Mouse (Mus musculus): Measurements from ENCODE around the gene Gpr162. TPM values are rescaled to one million over a fixed set of nuclear protein-coding genes. Genes with fewer than 3 reads are reported as not detected.

The Gpr162 gene
- 2.4 and 3.2 TPM in 2 replicates for polyA plus RNA-seq (2011; ENCODE audit: insufficient read depth, insufficient read length, low read depth, missing spikeins)

GRCm38 (mm10) chr6:124863658-124864298, at the start of gene Gpr162:
Gene Gpr162 (minus strand): TSS chr6:124863983.
- Histone ChIP-seq H3K9ac (ENCODE audit: low read depth, poor library complexity, severe bottlenecking) (peak within 1 kb of the TSS; percentile 78), H3K4me1 (ENCODE audit: control insufficient read depth, insufficient read depth, low read length) (peaks cover 13% of the 10 kb centered on the region), H3K4me3 (ENCODE audit: low read depth, low read length) (peak within 1 kb of the TSS; percentile 57), H3K27me3 (ENCODE audit: control insufficient read depth, insufficient read depth, low read length, poor library complexity, severe bottlenecking) (no peaks in the 10 kb centered on the region), H3K27ac (ENCODE audit: insufficient read depth, low read length) (no peak within 1 kb of the TSS), H3K9me3 (replicated peaks; ENCODE audit: control insufficient read depth, insufficient read depth, low read length, poor library complexity, severe bottlenecking) (no peaks in the 10 kb centered on the region), H3K36me3 (ENCODE audit: control insufficient read depth, insufficient read depth, low read length, poor library complexity, severe bottlenecking) (no peaks in the 10 kb centered on the region)
- TF ChIP-seq POLR2A (IDR thresholded peaks at IDR 0.05; ENCODE audit: insufficient read depth, low read length) = no peak
- TF ChIP-seq CTCF (IDR thresholded peaks at IDR 0.05; ENCODE audit: low read depth, low read length) = no peak

GRCm38 (mm10) chr6:124913214-124913613, 49.4 kb upstream of the Gpr162 start:
- Histone ChIP-seq H3K4me1 (ENCODE audit: control insufficient read depth, insufficient read depth, low read length) (peaks cover 5% of the 10 kb centered on the region), H3K27me3 (ENCODE audit: control insufficient read depth, insufficient read depth, low read length, poor library complexity, severe bottlenecking) (no peaks in the 10 kb centered on the region), H3K36me3 (ENCODE audit: control insufficient read depth, insufficient read depth, low read length, poor library complexity, severe bottlenecking) (0 out of 2 replicates have a peak, but pooled peaks cover 6% of the 10 kb centered on the region), H3K4me3 (ENCODE audit: low read depth, low read length) (no peak overlapping the region), H3K27ac (ENCODE audit: insufficient read depth, low read length) (no peak overlapping the region), H3K9ac (ENCODE audit: low read depth, poor library complexity, severe bottlenecking) (no peak overlapping the region), H3K9me3 (replicated peaks; ENCODE audit: control insufficient read depth, insufficient read depth, low read length, poor library complexity, severe bottlenecking) (no peaks in the 10 kb centered on the region)
- TF ChIP-seq EP300 (IDR thresholded peaks at IDR 0.05; ENCODE audit: insufficient read depth, low read depth, low read length) (no peak), CTCF (IDR thresholded peaks at IDR 0.05; ENCODE audit: low read depth, low read length) (no peak), POLR2A (IDR thresholded peaks at IDR 0.05; ENCODE audit: insufficient read depth, low read length) (no peak)

- H3K4me3 ChIP-seq (ENCODE audit: low read depth, low read length) = no peak within 1 kb of the TSS
- peak within 1 kb of the TSS; percentile 10; the same call in 1 of the 2 replicates for H3K9ac ChIP-seq (ENCODE audit: low read depth, poor library complexity, severe bottlenecking)
- no peaks in the 10 kb centered on the region for H3K9me3 ChIP-seq (replicated peaks; ENCODE audit: control insufficient read depth, insufficient read depth, low read length, poor library complexity, severe bottlenecking)
- H3K36me3 ChIP-seq (ENCODE audit: control insufficient read depth, insufficient read depth, low read length, poor library complexity, severe bottlenecking) = 0 out of 2 replicates have a peak, but pooled peaks cover 6% of the 10 kb centered on the region
- H3K4me1 ChIP-seq (ENCODE audit: control insufficient read depth, insufficient read depth, low read length) = peaks cover 5% of the 10 kb centered on the region
- TF ChIP-seq POLR2A (IDR thresholded peaks at IDR 0.05; ENCODE audit: insufficient read depth, low read length) (no peak), CTCF (IDR thresholded peaks at IDR 0.05; ENCODE audit: low read depth, low read length) (no peak), EP300 (IDR thresholded peaks at IDR 0.05; ENCODE audit: insufficient read depth, low read depth, low read length) (no peak)
- H3K27me3 ChIP-seq (ENCODE audit: control insufficient read depth, insufficient read depth, low read length, poor library complexity, severe bottlenecking) = no peaks in the 10 kb centered on the region
- no peak within 1 kb of the TSS for H3K27ac ChIP-seq (ENCODE audit: insufficient read depth, low read length)
Measured at GRCm38 (mm10) chr6:124911533-124912218, 47.9 kb upstream of the Gpr162 start, which contains the start of gene Lag3. Gene Lag3 (minus strand): TSS chr6:124911705.

GRCm38 (mm10) chr6:124910032-124910431, 46.2 kb upstream of the Gpr162 start:
- peak overlapping the region; percentile 41 for H3K4me3 ChIP-seq (ENCODE audit: low read depth, low read length)
- no peak overlapping the region for H3K27ac ChIP-seq (ENCODE audit: insufficient read depth, low read length)
- peaks cover 5% of the 10 kb centered on the region for H3K4me1 ChIP-seq (ENCODE audit: control insufficient read depth, insufficient read depth, low read length)
- no peak for TF ChIP-seq CTCF (IDR thresholded peaks at IDR 0.05; ENCODE audit: low read depth, low read length)
- 0 out of 2 replicates have a peak, but pooled peaks have one; percentile 51 for TF ChIP-seq EP300 (IDR thresholded peaks at IDR 0.05; ENCODE audit: insufficient read depth, low read depth, low read length)
- no peak for TF ChIP-seq POLR2A (IDR thresholded peaks at IDR 0.05; ENCODE audit: insufficient read depth, low read length)
- H3K36me3 ChIP-seq (ENCODE audit: control insufficient read depth, insufficient read depth, low read length, poor library complexity, severe bottlenecking) = 0 out of 2 replicates have a peak, but pooled peaks cover 6% of the 10 kb centered on the region
- peak overlapping the region; percentile 17; the same call in 1 of the 2 replicates for H3K9ac ChIP-seq (ENCODE audit: low read depth, poor library complexity, severe bottlenecking)
- no peaks in the 10 kb centered on the region for H3K27me3 ChIP-seq (ENCODE audit: control insufficient read depth, insufficient read depth, low read length, poor library complexity, severe bottlenecking)
- H3K9me3 ChIP-seq (replicated peaks; ENCODE audit: control insufficient read depth, insufficient read depth, low read length, poor library complexity, severe bottlenecking) = no peaks in the 10 kb centered on the region

- peaks cover 2% of the 10 kb centered on the region for H3K4me1 ChIP-seq (ENCODE audit: control insufficient read depth, insufficient read depth, low read length)
- H3K36me3 ChIP-seq (ENCODE audit: control insufficient read depth, insufficient read depth, low read length, poor library complexity, severe bottlenecking) = no peaks in the 10 kb centered on the region
- H3K9ac ChIP-seq (ENCODE audit: low read depth, poor library complexity, severe bottlenecking) = no peak overlapping the region
- no peaks in the 10 kb centered on the region for H3K9me3 ChIP-seq (replicated peaks; ENCODE audit: control insufficient read depth, insufficient read depth, low read length, poor library complexity, severe bottlenecking)
- no peaks in the 10 kb centered on the region for H3K27me3 ChIP-seq (ENCODE audit: control insufficient read depth, insufficient read depth, low read length, poor library complexity, severe bottlenecking)
- no peak overlapping the region for H3K27ac ChIP-seq (ENCODE audit: insufficient read depth, low read length)
- H3K4me3 ChIP-seq (ENCODE audit: low read depth, low read length) = no peak overlapping the region
- TF ChIP-seq POLR2A (IDR thresholded peaks at IDR 0.05; ENCODE audit: insufficient read depth, low read length) (no peak), EP300 (IDR thresholded peaks at IDR 0.05; ENCODE audit: insufficient read depth, low read depth, low read length) (no peak), CTCF (IDR thresholded peaks at IDR 0.05; ENCODE audit: low read depth, low read length) (no peak)
Measured at GRCm38 (mm10) chr6:124907767-124908166, 44.0 kb upstream of the Gpr162 start.

All from ES-Bruce4 (cell line).